In the genomic region with DNA sequence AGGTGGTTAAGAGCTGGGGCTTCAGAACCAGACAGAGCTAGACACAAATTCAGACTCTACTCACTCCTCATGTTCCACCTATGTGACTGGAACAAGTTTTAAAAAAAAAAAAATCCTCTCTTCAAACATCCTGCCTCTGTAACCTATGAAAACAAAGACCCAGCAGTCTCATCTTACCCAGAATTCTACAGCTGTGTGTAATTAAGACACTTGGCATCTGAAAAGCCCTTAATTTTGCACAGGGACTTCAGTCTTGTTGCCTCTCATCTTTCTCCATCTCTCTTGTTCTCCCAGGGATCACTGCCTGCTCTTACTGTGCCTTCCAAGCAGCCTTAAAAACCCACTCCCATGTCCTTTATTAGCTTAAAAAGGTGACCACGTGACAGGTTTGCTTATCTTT, we compare ENCODE assay signal across 23 mouse cellular contexts.
"Had no signal": no experiment of that assay in that cellular context is flagged by ENCODE, and none has a peak within 500 bp of the region (broad histone marks: within the 10 kb centered on the region; RNA-seq: fewer than 3 reads in every experiment).

No protein-coding gene starts in this region.

- H3K36me3 ChIP-seq: heart, embryonic 13.5 days; heart, embryonic 15.5 days; hindbrain, embryonic 13.5 days; hindbrain, embryonic 15.5 days; limb, embryonic 12.5 days had no signal

- H3K27ac ChIP-seq: gastrocnemius, adult 2 months; heart, embryonic 13.5 days; heart, embryonic 15.5 days; hindbrain, embryonic 13.5 days; hindbrain, embryonic 15.5 days; hindbrain, postnatal 0 days; limb, embryonic 12.5 days; liver, embryonic 12.5 days; liver, embryonic 14.5 days had no signal

- H3K27me3 ChIP-seq: limb, embryonic 12.5 days had no signal

- H3K4me2 ChIP-seq: heart, embryonic 11.5 days; heart, embryonic 13.5 days; heart, embryonic 15.5 days; hindbrain, embryonic 13.5 days; hindbrain, embryonic 15.5 days; limb, embryonic 12.5 days; liver, embryonic 12.5 days had no signal

- ATAC-seq: hindbrain, postnatal 0 days; intestine, embryonic 16.5 days; liver, embryonic 12.5 days had no signal

- H3K9ac ChIP-seq: heart, embryonic 13.5 days; heart, embryonic 15.5 days; hindbrain, embryonic 13.5 days; hindbrain, embryonic 15.5 days; limb, embryonic 12.5 days; liver, embryonic 12.5 days; liver, embryonic 14.5 days had no signal

- H3K4me3 ChIP-seq: gastrocnemius, adult 2 months; heart, embryonic 13.5 days; heart, embryonic 15.5 days; hindbrain, embryonic 13.5 days; hindbrain, embryonic 15.5 days; limb, embryonic 12.5 days; liver, embryonic 12.5 days had no signal

- H3K9me3 ChIP-seq: heart, embryonic 15.5 days; hindbrain, embryonic 13.5 days; hindbrain, embryonic 15.5 days; liver, embryonic 12.5 days had no signal

- DNase-seq: gastrocnemius, adult 2 months; gastrocnemius, postnatal 10 days; gastrocnemius, postnatal 25 days; heart, adult 18-20 months; heart, postnatal 14 days; heart, postnatal 36 days; kidney, adult 11 months; kidney, adult 2 months; kidney, adult 9 months; kidney, postnatal 14 days; layer of hippocampus, adult 9-11 months; layer of hippocampus, postnatal 36 days; left cerebral cortex, postnatal 4 days had no signal
